Mouse (Mus musculus): Measurements from ENCODE around the gene Msl3l2. TPM values are rescaled to one million over a fixed set of nuclear protein-coding genes. Genes with fewer than 3 reads are reported as not detected.

Msl3l2 gene
- total and polyA plus RNA-seq, 3 experiments: not detected

DNA sequence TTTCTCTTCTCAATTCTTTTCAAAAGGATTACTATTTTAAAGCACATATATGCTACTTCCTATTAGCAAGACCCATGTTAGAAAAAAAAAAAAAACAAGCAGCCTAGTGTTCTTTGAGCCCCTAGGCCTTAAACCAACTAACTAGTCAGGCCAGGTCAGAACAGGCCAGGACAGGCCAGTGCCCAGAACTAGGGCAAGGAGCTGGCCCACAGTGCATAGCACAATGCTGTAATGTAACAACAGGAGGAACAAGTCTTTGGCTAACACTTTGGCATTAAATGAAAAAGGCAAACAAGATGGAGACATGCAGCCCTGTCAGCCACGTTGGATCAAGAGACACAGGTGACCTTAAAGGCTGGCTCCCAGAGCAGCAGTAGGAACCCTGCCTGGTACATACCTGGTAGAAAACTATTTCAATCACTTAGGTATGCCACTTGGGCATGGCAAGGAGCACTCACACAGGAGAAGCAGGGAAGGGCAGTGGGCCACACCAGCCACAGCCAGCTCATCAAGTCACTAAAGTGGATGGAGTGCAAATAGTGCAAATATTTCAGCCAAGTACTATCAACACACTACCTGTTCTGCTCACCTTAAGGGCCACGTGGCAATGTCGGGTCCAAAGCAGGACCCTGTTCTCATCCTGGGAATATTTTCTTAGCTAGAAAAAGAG is 6.9 kb upstream of the Msl3l2 start:
- H3K9ac ChIP-seq (ENCODE audit: control insufficient read depth, low read depth, low read length, poor library complexity, severe bottlenecking): no peak overlapping the region
- TF ChIP-seq E2F4 (IDR thresholded peaks at IDR 0.05; ENCODE audit: borderline replicate concordance, low read depth, low read length) (no peak), EP300 (IDR thresholded peaks at IDR 0.05; ENCODE audit: low read depth in 1 of 2, low read length in 2 of 2) (no peak)
- no peak overlapping the region for H3K4me3 ChIP-seq (ENCODE audit: control insufficient read depth in 1 of 2, insufficient read depth in 1 of 2, low read depth in 2 of 2, low read length in 2 of 2)
- no peaks in the 10 kb centered on the region for H3K36me3 ChIP-seq (ENCODE audit: control insufficient read depth in 1 of 2, insufficient read depth in 2 of 2, low read length in 2 of 2)
- DNase-seq (ENCODE audit: low read depth, low spot score): no peak
- H3K27me3 ChIP-seq (ENCODE audit: control insufficient read depth in 1 of 2, insufficient read depth in 2 of 2, low read length in 2 of 2): no peaks in the 10 kb centered on the region
- H3K4me1 ChIP-seq (ENCODE audit: control insufficient read depth in 1 of 2, insufficient read depth in 2 of 2, low read length in 2 of 2): no peaks in the 10 kb centered on the region
- H3K79me2 ChIP-seq (ENCODE audit: control insufficient read depth, insufficient read depth, low read length, poor library complexity): no peaks in the 10 kb centered on the region
- H3K27ac ChIP-seq (ENCODE audit: control insufficient read depth, low read depth, low read length): no peak overlapping the region
- no peaks in the 10 kb centered on the region for H3K9me3 ChIP-seq (replicated peaks; ENCODE audit: insufficient read depth, low read length)

DNA sequence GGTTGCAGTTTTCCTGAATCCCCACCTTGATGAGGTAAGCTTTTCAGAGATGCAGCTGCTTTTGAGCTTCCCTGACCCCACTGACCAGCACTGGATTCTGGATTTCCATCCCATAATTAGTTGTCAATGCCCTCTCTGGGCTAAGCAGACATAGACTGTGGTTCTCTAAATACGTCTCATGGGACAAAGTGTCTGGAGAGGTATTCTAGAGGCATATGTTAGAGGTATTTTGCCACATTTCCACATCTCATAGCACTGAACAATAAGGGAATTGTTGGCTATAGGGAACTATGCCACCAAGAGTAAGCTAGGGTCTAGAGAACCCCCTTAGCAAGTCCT is 248 bp downstream of the Msl3l2 start:
- no peak overlapping the region for H3K9ac ChIP-seq (ENCODE audit: control insufficient read depth, low read depth, low read length, poor library complexity, severe bottlenecking)
- no peaks in the 10 kb centered on the region for H3K4me1 ChIP-seq (ENCODE audit: control insufficient read depth in 1 of 2, insufficient read depth in 2 of 2, low read length in 2 of 2)
- H3K27me3 ChIP-seq (ENCODE audit: control insufficient read depth in 1 of 2, insufficient read depth in 2 of 2, low read length in 2 of 2): no peaks in the 10 kb centered on the region
- H3K9me3 ChIP-seq (replicated peaks; ENCODE audit: insufficient read depth, low read length): no peaks in the 10 kb centered on the region
- no peak for DNase-seq (ENCODE audit: low read depth, low spot score)
- H3K4me3 ChIP-seq (ENCODE audit: control insufficient read depth in 1 of 2, insufficient read depth in 1 of 2, low read depth in 2 of 2, low read length in 2 of 2): no peak overlapping the region
- TF ChIP-seq E2F4 (IDR thresholded peaks at IDR 0.05; ENCODE audit: borderline replicate concordance, low read depth, low read length): no peak
- no peak for TF ChIP-seq UBTF (IDR thresholded peaks at IDR 0.05; ENCODE audit: borderline replicate concordance, insufficient read depth, low read depth, low read length)
- no peak for TF ChIP-seq MXI1 (IDR thresholded peaks at IDR 0.05; ENCODE audit: low read depth, low read length)
- no peak for TF ChIP-seq CTCF (IDR thresholded peaks at IDR 0.05 in 2 of 3, conservative IDR thresholded peaks at IDR 0.05 in 1 of 3; ENCODE audit: control insufficient read depth in 1 of 3, insufficient read depth in 1 of 3, low read depth in 2 of 3, low read length in 3 of 3, poor library complexity in 1 of 3, severe bottlenecking in 1 of 3)
- no peak for TF ChIP-seq ZMIZ1 (IDR thresholded peaks at IDR 0.05; ENCODE audit: low read depth, low read length)
- TF ChIP-seq POLR2AphosphoS2 (IDR thresholded peaks at IDR 0.05; ENCODE audit: low read length): no peak
- TF ChIP-seq USF1 (IDR thresholded peaks at IDR 0.05; ENCODE audit: low read depth, low read length): no peak
- no peak for TF ChIP-seq MEF2A (IDR thresholded peaks at IDR 0.05; ENCODE audit: extremely low read depth, insufficient replicate concordance, low read depth, low read length, poor library complexity, severe bottlenecking)
- TF ChIP-seq BHLHE40 (IDR thresholded peaks at IDR 0.05; ENCODE audit: borderline replicate concordance, low read depth, low read length): no peak
- no peak for TF ChIP-seq MAX (IDR thresholded peaks at IDR 0.05; ENCODE audit: low read length)
- TF ChIP-seq MAZ (IDR thresholded peaks at IDR 0.05; ENCODE audit: low read depth, low read length): no peak
- no peak for TF ChIP-seq KAT2A (conservative IDR thresholded peaks at IDR 0.05; ENCODE audit: low read depth, low read length)
- no peak for TF ChIP-seq POLR2AphosphoS5 (IDR thresholded peaks at IDR 0.05; ENCODE audit: borderline replicate concordance, low read depth, low read length)
- TF ChIP-seq EP300 (IDR thresholded peaks at IDR 0.05; ENCODE audit: low read depth in 1 of 2, low read length in 2 of 2): no peak
- TF ChIP-seq HCFC1 (IDR thresholded peaks at IDR 0.05; ENCODE audit: low read depth, low read length): no peak
- TF ChIP-seq CHD1 (IDR thresholded peaks at IDR 0.05; ENCODE audit: low read depth, low read length): no peak
- no peak for TF ChIP-seq USF2 (IDR thresholded peaks at IDR 0.05; ENCODE audit: borderline replicate concordance in 1 of 2, insufficient read depth in 1 of 2, low read depth in 1 of 2, low read length in 2 of 2)
- no peak for TF ChIP-seq RAD21 (IDR thresholded peaks at IDR 0.05; ENCODE audit: low read depth, low read length)
- no peaks in the 10 kb centered on the region for H3K79me2 ChIP-seq (ENCODE audit: control insufficient read depth, insufficient read depth, low read length, poor library complexity)
- H3K27ac ChIP-seq (ENCODE audit: control insufficient read depth, low read depth, low read length): no peak overlapping the region
- H3K36me3 ChIP-seq (ENCODE audit: control insufficient read depth in 1 of 2, insufficient read depth in 2 of 2, low read length in 2 of 2): no peaks in the 10 kb centered on the region
